Comparison of ENCODE assay signal across 9 mouse cellular contexts in genomic region chr3:121389860-121390530, GRCm38 (mm10). TPM values are rescaled to one million over a fixed set of nuclear protein-coding genes. Genes with fewer than 3 reads are reported as not detected.
DNase-seq lines count a peak whose midpoint lies in the region; ATAC-seq and TF ChIP-seq lines count a peak whose summit lies in the region.
"Had no signal": no experiment of that assay in that cellular context is flagged by ENCODE, and none has a peak within 500 bp of the region (broad histone marks: within the 10 kb centered on the region; RNA-seq: fewer than 3 reads in every experiment).

No protein-coding gene starts in this region.

- no peak overlapping the region for H3K4me3 ChIP-seq in forebrain, postnatal 0 days (ENCODE audit: low read depth, low read length)
- no peak overlapping the region for H3K4me3 ChIP-seq in kidney, adult 2 months (ENCODE audit: insufficient read depth, low read depth, low read length)
- H3K4me3 ChIP-seq in stomach, postnatal 0 days (ENCODE audit: low read depth, low read length) = no peak overlapping the region
- H3K4me3 ChIP-seq: erythroblast, embryonic 14.5 days had no signal

- TF ChIP-seq CTCF in forebrain, postnatal 0 days (IDR thresholded peaks at IDR 0.05; ENCODE audit: low read depth) = no peak
- TF ChIP-seq CTCF in kidney, adult 2 months (conservative IDR thresholded peaks at IDR 0.05; ENCODE audit: insufficient read depth, insufficient read length, low read depth, low read length) = no peak
- no peak for TF ChIP-seq CTCF in stomach, postnatal 0 days (IDR thresholded peaks at IDR 0.05; ENCODE audit: low read depth)

- H3K4me2 ChIP-seq in forebrain, postnatal 0 days (ENCODE audit: low read depth) = peak overlapping the region; percentile 37
- H3K4me2 ChIP-seq in stomach, postnatal 0 days (replicated peaks; ENCODE audit: low read depth) = peak overlapping the region; percentile 28

- ATAC-seq in forebrain, postnatal 0 days = peak; percentile 76
- ATAC-seq in stomach, postnatal 0 days (ENCODE audit: low FRiP score, low TSS enrichment) = no peak; the same call in 1 of the 2 replicates

- no peaks in the 10 kb centered on the region for H3K27me3 ChIP-seq in forebrain, postnatal 0 days (ENCODE audit: insufficient read depth, low read length)
- H3K27me3 ChIP-seq in kidney, adult 2 months (replicated peaks; ENCODE audit: control insufficient read depth, insufficient read depth, low read length) = no peaks in the 10 kb centered on the region
- no peaks in the 10 kb centered on the region for H3K27me3 ChIP-seq in stomach, postnatal 0 days (ENCODE audit: control insufficient read depth, insufficient read depth, low read length)

- no peak overlapping the region for H3K27ac ChIP-seq in forebrain, postnatal 0 days (ENCODE audit: low read depth, low read length)
- H3K27ac ChIP-seq in kidney, adult 2 months (ENCODE audit: insufficient read depth, low read depth, low read length) = no peak overlapping the region
- H3K27ac ChIP-seq in stomach, postnatal 0 days (replicated peaks) = peak overlapping the region; percentile 73; the same call in 1 of the 2 replicates

- H3K4me1 ChIP-seq in forebrain, postnatal 0 days (ENCODE audit: insufficient read depth) = no peaks in the 10 kb centered on the region
- no peaks in the 10 kb centered on the region for H3K4me1 ChIP-seq in kidney, adult 2 months (ENCODE audit: control insufficient read depth, insufficient read depth, low read length)
- no peaks in the 10 kb centered on the region for H3K4me1 ChIP-seq in stomach, postnatal 0 days (replicated peaks; ENCODE audit: control insufficient read depth, insufficient read depth)

- TF ChIP-seq EP300 in stomach, postnatal 0 days (optimal IDR thresholded peaks at IDR 0.05) = no peak

- H3K36me3 ChIP-seq in forebrain, postnatal 0 days (ENCODE audit: insufficient read depth) = no peaks in the 10 kb centered on the region
- no peaks in the 10 kb centered on the region for H3K36me3 ChIP-seq in kidney, adult 2 months (ENCODE audit: control insufficient read depth, insufficient read depth, low read length)
- H3K36me3 ChIP-seq in stomach, postnatal 0 days (ENCODE audit: control insufficient read depth, insufficient read depth, low read length) = no peaks in the 10 kb centered on the region

- DNase-seq in cerebellum, postnatal 14 days = peak; percentile 34 to 49
- DNase-seq in cerebellum, adult 8-10 months = no peak
- peak; percentile 35 for DNase-seq in ZHBTc4 (ENCODE audit: low read depth, low spot score)
- peak; percentile 58 for DNase-seq in forebrain, postnatal 0 days
- peak; percentile 43 for DNase-seq in kidney, adult 2 months
- DNase-seq in mesoderm, embryonic 11.5 days (ENCODE audit: low read depth, low spot score) = peak; percentile 69
- DNase-seq in stomach, postnatal 0 days (ENCODE audit: low spot score) = no peak
- DNase-seq in MN1 (ENCODE audit: low spot score) = no peak

- 18% methylated on average over 17 of the region's 17 CpGs for WGBS in forebrain, postnatal 0 days
- 39% methylated on average over 17 of the region's 17 CpGs for WGBS in kidney, adult 2 months
- WGBS in stomach, postnatal 0 days = 20% methylated on average over 17 of the region's 17 CpGs

- no peak for TF ChIP-seq POLR2A in kidney, adult 2 months (IDR thresholded peaks at IDR 0.05; ENCODE audit: low read depth, low read length)

- H3K9me3 ChIP-seq in forebrain, postnatal 0 days (ENCODE audit: low read length) = no peaks in the 10 kb centered on the region
- no peaks in the 10 kb centered on the region for H3K9me3 ChIP-seq in stomach, postnatal 0 days (ENCODE audit: control insufficient read depth, low read length)

- no peak overlapping the region for H3K9ac ChIP-seq in forebrain, postnatal 0 days
- H3K9ac ChIP-seq in stomach, postnatal 0 days (ENCODE audit: low read length) = peak overlapping the region; percentile 13; the same call in 1 of the 2 replicates

RNA-seq across cellular contexts. Expression of gene Cnn3, which starts 36.3 kb away (rescaled TPM):
- total RNA-seq in forebrain, postnatal 0 days (2014; rRNA removed) = 128 and 150 TPM in 2 replicates
- polyA plus RNA-seq in forebrain, postnatal 0 days (2015; fragmentation: Nextera tagmentation; extraction: Ambion mirVana) = 307 and 319 TPM in 2 replicates
- 253 and 268 TPM in 2 replicates for polyA plus RNA-seq in kidney, adult 2 months (2012; rRNA removed)
- polyA plus RNA-seq in stomach, postnatal 0 days (2015; fragmentation: Nextera tagmentation; extraction: Ambion mirVana) = 280 and 301 TPM in 2 replicates

Comparison
In these comparisons a context has a peak if more than half of its experiments do, and no peak if none do; other contexts are left out.
1. DNase-seq: peak in cerebellum, postnatal 14 days (2 of 2), ZHBTc4 (single experiment), forebrain, postnatal 0 days (single experiment), kidney, adult 2 months (single experiment) and mesoderm, embryonic 11.5 days (single experiment); none in cerebellum, adult 8-10 months (single experiment), stomach, postnatal 0 days (single experiment) and MN1 (single experiment).